Mouse (Mus musculus): ENCODE data around the gene Prdm2. TPM values are rescaled to one million over a fixed set of nuclear protein-coding genes. Genes with fewer than 3 reads are reported as not detected.

Prdm2 gene
- total and polyA plus RNA-seq, 3 experiments = 4.3 to 13.5 TPM; not detected in 1

- no peak overlapping the region for H3K9ac ChIP-seq (ENCODE audit: control insufficient read depth, low read depth, low read length, poor library complexity, severe bottlenecking)
- H3K27ac ChIP-seq (ENCODE audit: control insufficient read depth, low read depth, low read length) = no peak overlapping the region
- H3K4me3 ChIP-seq (ENCODE audit: control insufficient read depth in 1 of 2, insufficient read depth in 1 of 2, low read depth in 2 of 2, low read length in 2 of 2) = no peak overlapping the region
- DNase-seq (ENCODE audit: low read depth, low spot score) = no peak
- no peak for TF ChIP-seq TAL1 (IDR thresholded peaks at IDR 0.05; ENCODE audit: low read length)
- TF ChIP-seq SIN3A (IDR thresholded peaks at IDR 0.05; ENCODE audit: low read length) = no peak
- no peak for TF ChIP-seq ZMIZ1 (IDR thresholded peaks at IDR 0.05; ENCODE audit: low read depth, low read length)
- TF ChIP-seq MEF2A (IDR thresholded peaks at IDR 0.05; ENCODE audit: extremely low read depth, insufficient replicate concordance, low read depth, low read length, poor library complexity, severe bottlenecking) = no peak
- TF ChIP-seq USF2 (IDR thresholded peaks at IDR 0.05; ENCODE audit: borderline replicate concordance in 1 of 2, insufficient read depth in 1 of 2, low read depth in 1 of 2, low read length in 2 of 2) = no peak
- TF ChIP-seq GABPA (IDR thresholded peaks at IDR 0.05; ENCODE audit: low read depth, low read length) = no peak
- no peaks in the 10 kb centered on the region for H3K27me3 ChIP-seq (ENCODE audit: control insufficient read depth in 1 of 2, insufficient read depth in 2 of 2, low read length in 2 of 2)
- H3K9me3 ChIP-seq (replicated peaks; ENCODE audit: insufficient read depth, low read length) = no peaks in the 10 kb centered on the region
- peaks cover 0 to 3% of the 10 kb centered on the region in 2 experiments; a peak in 3 of 4 replicates for H3K36me3 ChIP-seq (ENCODE audit: control insufficient read depth in 1 of 2, insufficient read depth in 2 of 2, low read length in 2 of 2)
- peaks cover 6% of the 10 kb centered on the region for H3K79me2 ChIP-seq (ENCODE audit: control insufficient read depth, insufficient read depth, low read length, poor library complexity)
- H3K4me1 ChIP-seq (ENCODE audit: control insufficient read depth in 1 of 2, insufficient read depth in 2 of 2, low read length in 2 of 2) = no peaks in the 10 kb centered on the region
These were observed 21.0 kb downstream of the Prdm2 start for GRCm38 (mm10) chr4:143191783-143192182.

- no peak for TF ChIP-seq USF2 (IDR thresholded peaks at IDR 0.05; ENCODE audit: borderline replicate concordance in 1 of 2, insufficient read depth in 1 of 2, low read depth in 1 of 2, low read length in 2 of 2)
- Histone ChIP-seq H3K4me1 (ENCODE audit: control insufficient read depth in 1 of 2, insufficient read depth in 2 of 2, low read length in 2 of 2) (no peaks in the 10 kb centered on the region), H3K27me3 (ENCODE audit: control insufficient read depth in 1 of 2, insufficient read depth in 2 of 2, low read length in 2 of 2) (no peaks in the 10 kb centered on the region), H3K4me3 (ENCODE audit: control insufficient read depth in 1 of 2, insufficient read depth in 1 of 2, low read depth in 2 of 2, low read length in 2 of 2) (no peak overlapping the region), H3K9me3 (replicated peaks; ENCODE audit: insufficient read depth, low read length) (no peaks in the 10 kb centered on the region), H3K36me3 (ENCODE audit: control insufficient read depth in 1 of 2, insufficient read depth in 2 of 2, low read length in 2 of 2) (peaks cover 0 to 3% of the 10 kb centered on the region in 2 experiments; a peak in 3 of 4 replicates), H3K79me2 (ENCODE audit: control insufficient read depth, insufficient read depth, low read length, poor library complexity) (peaks cover 6% of the 10 kb centered on the region), H3K9ac (ENCODE audit: control insufficient read depth, low read depth, low read length, poor library complexity, severe bottlenecking) (no peak overlapping the region), H3K27ac (ENCODE audit: control insufficient read depth, low read depth, low read length) (no peak overlapping the region)
- no peak for DNase-seq (ENCODE audit: low read depth, low spot score)
These were observed 22.1 kb downstream of the Prdm2 start for GRCm38 (mm10) chr4:143190657-143191056.

DNA sequence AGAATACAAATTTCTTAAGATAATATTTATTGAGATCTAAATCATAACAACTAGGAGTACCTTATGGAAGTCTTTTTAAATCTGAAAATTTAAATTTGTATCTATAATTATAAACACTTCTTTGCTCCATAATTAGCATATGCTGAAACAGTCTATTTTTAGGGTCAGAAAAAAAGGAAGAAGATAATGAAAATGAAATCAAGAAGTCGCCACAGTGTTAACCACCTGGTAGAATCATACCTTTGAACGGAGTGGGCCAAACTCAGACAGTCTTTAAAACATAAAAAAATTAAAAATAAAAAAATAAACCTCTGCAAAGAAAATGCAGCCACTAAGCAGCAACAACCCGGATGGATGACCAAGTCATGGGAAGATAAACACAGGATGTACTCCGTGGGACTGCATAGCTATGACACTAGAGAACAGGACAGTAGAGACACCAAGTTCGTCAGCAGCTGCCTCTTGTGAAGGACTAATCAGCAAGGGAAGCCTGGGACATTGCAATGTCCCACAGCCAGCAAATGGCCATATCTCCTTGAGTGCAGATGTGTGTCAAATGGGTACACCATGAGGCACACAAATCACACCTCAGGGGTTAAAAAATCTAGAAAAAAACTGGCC is 24.1 kb downstream of the Prdm2 start:
- no peak for TF ChIP-seq MXI1 (IDR thresholded peaks at IDR 0.05; ENCODE audit: low read depth, low read length)
- TF ChIP-seq RAD21 (IDR thresholded peaks at IDR 0.05; ENCODE audit: low read depth, low read length) = no peak
- no peak overlapping the region for H3K4me3 ChIP-seq (ENCODE audit: control insufficient read depth in 1 of 2, insufficient read depth in 1 of 2, low read depth in 2 of 2, low read length in 2 of 2)
- H3K27me3 ChIP-seq (ENCODE audit: control insufficient read depth in 1 of 2, insufficient read depth in 2 of 2, low read length in 2 of 2) = no peaks in the 10 kb centered on the region
- no peak for DNase-seq (ENCODE audit: low read depth, low spot score)
- peaks cover 0 to 3% of the 10 kb centered on the region in 2 experiments; a peak in 3 of 4 replicates for H3K36me3 ChIP-seq (ENCODE audit: control insufficient read depth in 1 of 2, insufficient read depth in 2 of 2, low read length in 2 of 2)
- H3K9ac ChIP-seq (ENCODE audit: control insufficient read depth, low read depth, low read length, poor library complexity, severe bottlenecking) = no peak overlapping the region
- no peaks in the 10 kb centered on the region for H3K9me3 ChIP-seq (replicated peaks; ENCODE audit: insufficient read depth, low read length)
- no peaks in the 10 kb centered on the region for H3K4me1 ChIP-seq (ENCODE audit: control insufficient read depth in 1 of 2, insufficient read depth in 2 of 2, low read length in 2 of 2)
- H3K27ac ChIP-seq (ENCODE audit: control insufficient read depth, low read depth, low read length) = no peak overlapping the region
- peaks cover 2% of the 10 kb centered on the region; the same call in 1 of the 2 replicates for H3K79me2 ChIP-seq (ENCODE audit: control insufficient read depth, insufficient read depth, low read length, poor library complexity)

Data from MEL (cell line).